Mouse (Mus musculus) T-cell, adult 66 days (primary cell): Measurements from ENCODE around the gene Aig1. TPM values are rescaled to one million over a fixed set of nuclear protein-coding genes. Genes with fewer than 3 reads are reported as not detected.

ENCODE experiments used
- total RNA-seq, 2 experiments: library from RNA; stranded (reverse); gene quantifications; 3 replicates in 1 of 2; 4 replicates in 1 of 2; pipeline ENCODE4 v1.2.4; 2023

Gene Aig1
- total RNA-seq = 10 to 100 TPM; 15.0 to 18.5 TPM

DNA sequence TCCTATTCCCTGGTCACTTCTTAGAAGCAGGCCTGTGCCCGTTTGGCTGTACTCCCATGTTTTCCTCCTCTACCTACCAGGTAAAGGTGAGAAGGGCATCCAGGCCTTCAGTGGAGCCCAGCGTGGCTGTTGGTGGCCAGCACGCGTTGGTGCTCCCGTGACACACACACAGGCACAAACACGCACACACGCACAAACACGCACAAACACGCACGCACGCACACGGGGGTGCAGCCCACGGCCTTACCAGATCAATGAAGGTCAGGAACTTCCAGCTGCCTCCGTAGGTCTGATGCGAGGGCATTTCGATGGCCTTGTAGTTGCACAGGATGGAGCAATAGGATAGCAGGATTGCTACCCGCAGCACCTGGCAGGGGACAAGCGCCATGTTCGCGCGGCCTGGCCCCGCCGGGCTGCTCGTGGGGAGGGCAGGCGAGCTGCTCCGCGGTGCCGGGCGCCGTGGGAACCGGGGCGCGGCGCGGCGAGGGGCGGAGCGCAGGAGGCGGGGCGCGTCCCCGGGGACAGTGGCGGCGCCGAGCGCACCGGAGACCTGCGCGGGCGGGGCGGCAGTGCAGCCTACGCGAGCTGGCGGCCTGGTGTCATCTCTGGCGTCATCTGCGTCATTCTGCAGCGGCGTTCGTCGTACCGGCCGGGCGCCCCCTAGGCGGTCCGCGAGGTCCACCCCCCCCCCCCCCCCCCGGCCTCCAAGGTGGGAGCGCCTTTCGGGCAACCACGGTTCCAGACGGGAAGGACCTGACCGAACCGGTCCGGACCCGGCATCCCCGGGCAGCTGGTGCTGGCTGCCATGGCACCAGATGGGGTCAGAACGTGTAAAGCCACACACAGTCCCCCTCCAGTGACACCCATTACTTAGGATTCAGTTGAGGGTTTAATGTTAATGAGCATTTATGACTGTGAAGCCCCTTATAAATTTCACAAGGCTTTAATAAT, at the start of gene Aig1:
Gene Aig1, minus strand, starts transcription at position 610 of the 951 bp plus-strand sequence.

Other genes with a start within 250 kb of the Aig1 start
- gene Hivep2, start 97.1 kb upstream of the Aig1 start, total RNA-seq = 10 to 100 TPM; 91.3 to 96.3 TPM